Mouse (Mus musculus) c-Kit-negative CD71-positive TER-119-positive erythroid progenitor cells, embryonic 14.5 days (primary cell): ENCODE measurements around the gene Cnn3.

Experiments used
- DNase-seq: peaks from one replicate; pipeline ENCODE4 v3.0.0-alpha.2; 2013; ENCODE audit warnings: low read depth, low spot score

Gene Cnn3

DNA sequence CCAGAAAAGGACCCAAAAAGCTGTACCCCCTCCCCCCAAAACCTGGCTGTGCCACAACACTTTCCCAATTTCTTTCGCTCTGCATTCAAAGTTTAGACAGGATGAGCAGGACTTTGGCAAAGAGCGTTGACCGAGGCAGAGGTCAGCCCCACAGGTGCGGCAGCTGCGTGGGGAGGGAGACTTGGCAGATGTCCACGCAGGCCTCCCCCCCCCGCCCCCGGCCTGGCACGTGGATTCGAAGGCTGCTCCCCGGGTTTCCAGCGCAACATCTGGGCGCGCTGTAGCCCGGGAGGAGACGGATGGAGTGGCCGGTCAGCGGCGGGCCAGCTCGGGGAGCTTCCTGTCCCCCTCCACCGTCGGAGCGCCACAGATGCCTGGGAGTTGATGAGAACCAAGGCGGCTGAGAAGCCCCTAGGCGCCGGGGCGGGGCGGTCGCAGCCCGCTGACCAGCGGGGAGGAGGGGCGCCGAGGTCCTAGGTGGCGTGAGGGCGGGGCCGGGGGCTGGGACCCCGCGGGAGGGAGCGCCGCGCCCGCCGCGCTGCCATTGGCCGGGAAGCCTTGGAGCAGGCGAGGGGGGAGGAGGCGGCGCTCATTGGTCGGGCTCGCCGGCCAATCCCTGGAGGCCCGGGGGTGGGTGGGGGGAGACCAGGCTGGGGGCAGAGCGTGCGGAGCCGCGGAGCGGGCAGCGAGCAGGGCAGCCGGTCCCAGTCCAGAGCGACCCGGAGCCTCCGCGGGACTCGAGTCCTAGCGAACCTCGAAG, at the start of gene Cnn3:
TSS of gene Cnn3 (plus strand) at position 637 of the 760 bp plus-strand sequence.
- peak; percentile 12 for DNase-seq

DNA sequence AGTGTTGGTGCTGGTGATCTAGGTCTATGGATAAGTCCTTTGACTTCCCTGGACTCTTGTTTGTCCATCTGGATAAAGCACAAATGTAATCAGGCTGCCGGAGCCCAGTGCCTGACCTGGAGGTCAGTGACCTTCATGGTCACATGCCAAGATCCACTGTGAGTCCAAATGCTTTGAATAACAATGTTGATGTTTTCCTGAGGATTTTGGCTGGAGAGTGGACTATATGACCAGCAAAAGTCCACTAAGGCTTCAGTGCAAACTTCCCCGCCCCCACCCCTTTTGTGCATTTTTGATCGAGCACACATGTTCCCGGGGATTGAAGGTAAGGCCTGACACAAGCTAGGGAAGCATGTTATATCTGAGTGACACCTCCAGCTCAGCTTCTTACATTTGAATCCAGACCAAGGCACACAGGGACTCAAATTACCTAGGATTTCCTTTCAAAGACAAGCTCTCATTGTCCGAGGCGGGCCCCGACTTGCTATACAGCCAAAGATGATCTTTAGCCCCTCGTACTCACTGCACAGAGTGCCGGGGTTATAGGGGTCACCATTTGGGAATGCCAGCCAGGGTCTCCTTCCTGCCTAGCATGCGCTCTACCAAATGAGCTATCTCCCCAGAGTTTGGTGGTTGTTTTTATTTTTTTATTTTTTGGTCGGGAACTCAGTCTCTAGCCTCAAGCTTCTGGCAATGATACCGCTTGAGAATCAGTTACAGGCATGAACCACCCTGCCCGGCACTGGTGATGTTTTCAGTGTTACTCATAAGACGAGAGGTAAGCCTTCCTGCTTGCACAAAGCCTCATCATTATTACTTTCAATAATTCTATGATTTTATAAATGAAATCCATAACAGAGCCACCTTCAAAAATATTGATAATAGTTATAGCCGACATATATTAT, 47.3 kb upstream of the Cnn3 start:
- DNase-seq, result no peak

GRCm38 (mm10) chr3:121379699-121380098, 46.6 kb upstream of the Cnn3 start:
- DNase-seq, result no peak

DNA sequence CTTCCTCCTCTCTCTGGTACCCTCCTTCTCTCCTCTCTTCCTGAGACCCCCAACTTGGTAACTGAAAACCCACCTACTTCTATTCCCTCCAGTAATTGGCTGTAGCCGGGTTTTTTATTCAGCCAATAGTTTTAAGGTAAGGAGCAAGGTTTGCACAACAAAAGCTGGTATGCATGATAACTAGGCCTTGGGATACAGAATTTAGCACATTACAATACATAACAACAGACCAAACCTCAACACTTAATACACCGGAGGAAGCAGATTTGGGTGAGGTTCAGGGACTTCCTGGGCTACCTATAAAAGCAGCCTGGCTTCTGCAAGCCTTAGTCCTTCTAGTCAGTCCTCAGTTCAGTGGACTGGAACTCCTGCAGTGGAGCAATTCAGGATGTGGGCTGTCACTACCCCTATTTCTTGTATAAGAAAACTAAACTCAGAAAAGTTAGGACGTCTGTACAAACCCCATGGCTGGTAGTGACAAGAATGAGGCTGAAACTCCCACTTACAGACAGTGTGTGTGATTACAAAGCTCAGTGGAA, 38.8 kb upstream of the Cnn3 start:
- no peak for DNase-seq

GRCm38 (mm10) chr3:121389366-121389765, 36.9 kb upstream of the Cnn3 start:
- no peak for DNase-seq

- no peak for DNase-seq
Measured at GRCm38 (mm10) chr3:121389860-121390530, 36.3 kb upstream of the Cnn3 start.

DNA sequence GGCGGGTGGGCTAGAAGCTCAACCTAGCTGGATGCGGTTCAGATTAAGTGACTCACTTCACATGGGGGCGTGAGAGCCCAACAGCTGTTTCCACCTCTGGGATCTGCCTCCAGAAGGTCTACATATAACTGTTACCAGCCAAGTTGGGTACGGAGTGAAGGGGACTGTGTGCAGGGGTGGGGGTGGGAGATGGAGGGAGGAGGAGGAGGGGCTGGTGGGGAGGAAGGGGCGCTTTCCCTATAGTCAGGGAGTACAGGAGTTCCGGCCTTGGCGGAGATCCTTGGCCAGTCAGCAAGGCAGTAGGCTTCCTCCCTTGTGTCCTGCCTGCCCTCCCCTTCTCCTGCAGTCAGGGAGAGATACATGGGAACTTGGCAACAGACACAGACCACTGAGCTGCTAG, 35.6 kb upstream of the Cnn3 start:
- no peak for DNase-seq

GRCm38 (mm10) chr3:121395588-121396295, 30.6 kb upstream of the Cnn3 start:
- DNase-seq, result no peak

DNA sequence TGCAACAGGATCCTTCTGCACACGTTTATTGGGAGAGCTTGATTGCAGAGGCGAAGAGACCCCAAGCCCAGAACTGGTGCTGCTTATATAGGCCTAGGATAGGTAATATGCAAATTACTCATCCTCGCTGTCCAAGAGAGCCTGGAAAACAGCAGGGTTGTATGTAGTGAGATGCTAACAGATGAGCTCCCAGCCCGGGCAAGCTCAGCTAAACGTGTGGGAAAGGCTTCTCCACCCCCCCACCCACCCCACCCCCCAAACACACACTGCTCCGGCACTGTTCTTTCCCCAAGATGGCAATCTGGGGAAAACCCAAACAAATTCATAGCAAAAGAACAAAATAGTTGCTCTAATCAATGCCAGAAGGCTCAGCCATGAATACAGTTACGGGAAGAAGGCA, 29.7 kb upstream of the Cnn3 start:
- DNase-seq, result no peak

DNA sequence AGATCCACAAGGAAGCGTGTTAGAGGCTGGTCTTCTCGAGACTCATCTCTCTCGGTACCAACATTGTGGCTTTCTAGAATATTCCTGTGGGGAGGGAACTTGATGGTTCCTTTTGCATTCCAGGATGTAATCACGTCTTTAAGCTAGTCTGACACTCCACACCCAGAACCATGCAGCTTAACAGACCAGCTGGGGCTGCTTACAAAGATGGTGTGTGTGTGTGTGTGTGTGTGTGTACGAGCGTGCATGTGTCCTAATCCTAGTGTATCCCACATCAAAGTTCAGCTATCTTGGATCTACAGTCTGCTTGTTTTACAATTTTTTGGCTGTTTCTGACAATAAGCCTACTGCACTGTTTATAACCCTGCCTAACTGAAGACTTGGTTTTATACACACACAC, 29.3 kb upstream of the Cnn3 start:
- no peak for DNase-seq

- DNase-seq, result no peak
Measured at GRCm38 (mm10) chr3:121401384-121401783, 24.9 kb upstream of the Cnn3 start.

DNA sequence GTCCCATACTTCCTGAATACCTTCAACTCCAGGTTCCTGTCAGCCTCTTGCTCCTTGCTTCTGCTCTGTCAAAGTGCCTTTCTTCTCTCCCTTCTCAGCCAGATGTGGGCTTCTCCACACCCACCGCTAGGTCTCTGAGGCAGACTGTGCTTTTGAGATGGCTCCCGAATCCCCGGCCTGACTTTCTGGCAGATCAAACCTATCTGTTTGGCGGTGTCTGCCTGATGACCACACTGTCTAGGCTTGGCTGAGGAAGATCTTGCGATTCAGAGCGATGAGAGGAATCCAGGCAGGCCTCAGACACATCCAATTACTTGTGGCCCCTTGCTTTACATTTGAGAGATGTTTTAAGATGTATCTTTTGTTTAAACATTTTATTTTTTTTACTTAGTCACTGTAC, 24.2 kb upstream of the Cnn3 start:
- DNase-seq, result no peak

GRCm38 (mm10) chr3:121403449-121403848, 22.8 kb upstream of the Cnn3 start:
- no peak for DNase-seq

DNA sequence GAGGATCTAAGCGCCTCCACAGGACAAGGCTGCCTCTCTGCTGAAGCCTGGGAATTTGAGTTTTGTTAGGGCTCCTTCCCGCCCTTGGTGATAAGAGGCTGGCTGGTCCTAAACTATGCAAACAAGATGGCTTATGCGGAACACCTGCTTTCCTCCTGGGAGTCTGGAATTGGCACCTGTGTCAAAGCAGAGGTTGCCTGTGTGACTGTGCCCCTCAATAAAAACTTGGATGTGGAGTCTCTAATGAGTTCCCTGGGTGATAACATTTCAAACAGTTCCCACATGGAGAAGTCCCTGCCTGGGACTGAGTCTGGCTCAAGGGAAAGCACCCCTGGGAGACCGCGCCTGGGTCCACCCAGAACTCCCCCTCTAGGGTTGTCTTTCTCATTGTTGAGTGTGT, 21.2 kb upstream of the Cnn3 start:
- no peak for DNase-seq

- DNase-seq, result no peak
Measured at GRCm38 (mm10) chr3:121407417-121407816, 18.9 kb upstream of the Cnn3 start.

DNA sequence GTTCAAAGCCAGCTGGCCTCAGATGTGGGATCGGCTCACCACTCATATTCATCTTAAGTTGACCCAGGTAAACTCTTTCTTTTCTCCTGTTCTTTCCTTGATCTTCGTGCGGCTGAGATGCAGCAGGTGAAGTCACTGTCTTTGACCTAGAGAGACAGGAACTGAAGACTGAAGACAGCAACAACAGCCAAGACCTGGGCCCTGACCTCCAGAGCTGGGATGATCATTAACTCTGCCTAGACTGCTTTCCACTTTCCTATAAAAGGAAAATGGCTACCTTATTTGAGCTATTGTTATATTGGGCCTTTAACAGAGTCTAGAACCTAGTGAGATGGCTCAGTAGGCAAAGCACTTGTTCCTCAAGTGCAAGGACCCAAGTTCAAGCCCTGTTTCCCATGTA, 17.9 kb upstream of the Cnn3 start:
- no peak for DNase-seq

DNA sequence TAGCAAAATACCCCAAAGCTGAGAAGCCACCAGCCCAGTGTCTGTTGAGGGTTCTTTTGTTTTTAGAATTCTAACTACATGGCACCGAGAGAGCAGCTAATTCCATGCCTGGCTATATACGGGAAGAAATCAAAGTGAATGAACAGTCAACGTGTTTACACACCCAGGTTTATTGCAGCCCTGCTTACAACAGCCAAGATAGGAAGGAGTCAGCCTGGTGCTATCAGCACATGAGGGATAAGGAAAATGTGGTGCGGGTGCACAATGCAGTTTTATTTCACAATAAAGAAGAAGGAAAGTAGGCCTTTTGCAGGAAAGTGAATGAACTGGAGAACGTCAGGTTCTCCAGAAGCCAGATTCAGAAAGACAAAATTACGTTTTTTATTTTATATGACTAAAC, 14.8 kb upstream of the Cnn3 start:
- DNase-seq, result no peak

- DNase-seq, result no peak
Measured at GRCm38 (mm10) chr3:121416171-121417154, 9.8 kb upstream of the Cnn3 start.

- no peak for DNase-seq
Measured at GRCm38 (mm10) chr3:121417379-121418250, 8.7 kb upstream of the Cnn3 start.
